Mouse (Mus musculus): ENCODE results near the gene Gm43517.

Gm43517 gene

GRCm38 (mm10) chr12:49401796-49402130 is 16.8 kb downstream of the Gm43517 start:
- in situ Hi-C loops (cut with MboI, MseI): no loop called here

DNA sequence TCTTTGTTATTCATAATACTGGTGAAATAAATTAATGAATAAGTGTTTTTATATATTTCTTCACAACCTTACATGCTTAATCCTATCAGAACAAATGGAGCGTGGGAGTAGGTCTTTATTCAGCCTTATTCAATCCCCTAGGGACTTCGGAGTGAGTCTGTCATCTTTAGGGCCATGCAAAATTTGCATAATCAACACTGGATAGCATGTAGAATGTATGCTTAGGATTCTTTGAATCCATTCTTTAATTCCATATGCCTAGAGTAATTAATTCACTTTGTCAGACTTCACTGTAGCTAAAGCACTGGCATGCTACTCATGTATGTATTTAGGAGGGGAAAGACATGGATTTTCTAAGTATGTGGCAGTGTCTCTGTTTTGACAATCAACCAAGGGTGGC is 24.9 kb downstream of the Gm43517 start:
- in situ Hi-C loops (cut with MboI, MseI): no loop called here

- in situ Hi-C loops (cut with MboI, MseI): no loop called here
These were observed 33.0 kb downstream of the Gm43517 start for GRCm38 (mm10) chr12:49417963-49418362.
